Mouse (Mus musculus): ENCODE data around the gene C1ql1.

The C1ql1 gene

GRCm38 (mm10) chr11:102900763-102901162 is 45.7 kb downstream of the C1ql1 start, which contains the start of gene Gfap:
Gene Gfap, minus strand, starts transcription at chr11:102900912.
- DNase-seq (ENCODE audit: low read depth) = peak; percentile 95

GRCm38 (mm10) chr11:102898408-102898807 is 48.1 kb downstream of the C1ql1 start:
- no peak for DNase-seq (ENCODE audit: low read depth)

- no peak for DNase-seq (ENCODE audit: low read depth)
These were observed 49.8 kb downstream of the C1ql1 start for GRCm38 (mm10) chr11:102896641-102897040.

GRCm38 (mm10) chr11:102895779-102896178 is 50.7 kb downstream of the C1ql1 start:
- DNase-seq (ENCODE audit: low read depth) = no peak

GRCm38 (mm10) chr11:102894716-102895115 is 51.8 kb downstream of the C1ql1 start:
- peak; percentile 79 for DNase-seq (ENCODE audit: low read depth)

GRCm38 (mm10) chr11:102893015-102893651 is 53.4 kb downstream of the C1ql1 start:
- peak; percentile 31 for DNase-seq (ENCODE audit: low read depth)

GRCm38 (mm10) chr11:102890096-102890495 is 56.4 kb downstream of the C1ql1 start:
- peak; percentile 93 for DNase-seq (ENCODE audit: low read depth)
